Mouse (Mus musculus) heart, adult 2 months (tissue): ENCODE data around the gene Npm3.

ENCODE experiments used
- CTCF ChIP-seq: fragments of 200-600 bp; IDR thresholded peaks from 2 replicates; pipeline ENCODE4 v1.8.1; 2022; ENCODE audit warnings: antibody characterized with exemption, mild to moderate bottlenecking, moderate library complexity
- EP300 ChIP-seq: fragments of 200-500 bp; IDR thresholded peaks from 2 replicates; pipeline ENCODE4 v1.6.1; 2011; ENCODE audit warnings: low read depth, low read length, control low read depth; ENCODE audit not compliant: insufficient read depth
- POLR2A ChIP-seq: fragments of 200-500 bp; IDR thresholded peaks from 2 replicates; pipeline ENCODE4 v1.6.1; 2011; ENCODE audit warnings: mild to moderate bottlenecking, low read depth, low read length, control low read depth; ENCODE audit not compliant: insufficient read depth

- TF ChIP-seq EP300 (no peak), POLR2A (no peak), CTCF (no peak)
Measured at GRCm38 (mm10) chr19:45736855-45737207, 12.6 kb downstream of the Npm3 start.
